Mouse (Mus musculus) intestine, embryonic 15.5 days (tissue): ENCODE measurements around the gene Trim43a. TPM values are rescaled to one million over a fixed set of nuclear protein-coding genes. Genes with fewer than 3 reads are reported as not detected.
A peak's percentile ranks its signal among the peaks of the same experiment; 100 is the strongest.
"Not testable (repeated sequence)": the region's sequence is repeated elsewhere in the genome, so short reads cannot be mapped to it uniquely, and the experiment has no call there.

ENCODE experiments used
- ATAC-seq: fragments of 200-750 bp; cut with Nextera tagmentation; 2 replicates; pipeline ENCODE4 v1.8.0; 2017; ENCODE audit warnings: moderate TSS enrichment, moderate library complexity
- H3K27ac ChIP-seq: fragments of 300-500 bp; sonication (generic); 2 replicates; pipeline ENCODE4 v1.5.1; 2015; ENCODE audit warnings: mild to moderate bottlenecking, inconsistent platforms
- H3K27me3 ChIP-seq: fragments of 300-500 bp; sonication (generic); replicated peaks from 2 replicates; pipeline ENCODE4 v1.6.1; 2015; ENCODE audit warnings: inconsistent platforms
- H3K36me3 ChIP-seq: fragments of 300-500 bp; sonication (generic); 2 replicates; pipeline ENCODE4 v1.6.1; 2015; ENCODE audit warnings: inconsistent platforms
- H3K4me1 ChIP-seq: fragments of 300-500 bp; sonication (generic); replicated peaks from 2 replicates; pipeline ENCODE4 v1.6.1; 2015; ENCODE audit warnings: inconsistent platforms
- H3K4me2 ChIP-seq: fragments of 300-500 bp; sonication (generic); replicated peaks from 2 replicates; pipeline ENCODE4 v1.6.1; 2015; ENCODE audit warnings: mild to moderate bottlenecking, inconsistent platforms
- H3K4me3 ChIP-seq: fragments of 300-500 bp; sonication (generic); replicated peaks from 2 replicates; pipeline ENCODE4 v1.5.1; 2015; ENCODE audit warnings: inconsistent platforms
- H3K9ac ChIP-seq: fragments of 300-500 bp; sonication (generic); 2 replicates; pipeline ENCODE4 v1.6.1; 2015; ENCODE audit warnings: inconsistent platforms
- H3K9me3 ChIP-seq: fragments of 300-500 bp; sonication (generic); 2 replicates; pipeline ENCODE4 v1.6.1; 2016; ENCODE audit warnings: inconsistent platforms
- WGBS: fragments of 180-500 bp; shearing (Covaris S2); methylation state at CpG from one replicate; pipeline ENCODE4 v1.1.7; 2015; 5-methylcytosine and 5-hydroxymethylcytosine counted together
- polyA plus RNA-seq: library from polyadenylated mRNA; unstranded; fragments of >200 nt; fragmentation: Nextera tagmentation; extraction: Ambion mirVana; gene quantifications from 2 replicates; pipeline ENCODE4 v1.2.1, GENCODE M21; 2015

Trim43a gene
- polyA plus RNA-seq, 1 experiment from 2014 or later, result not detected

- not testable (repeated sequence) for H3K36me3 ChIP-seq, H3K9me3 ChIP-seq, H3K4me3 ChIP-seq, H3K9ac ChIP-seq, H3K4me1 ChIP-seq, H3K27ac ChIP-seq, H3K27me3 ChIP-seq, ATAC-seq, H3K4me2 ChIP-seq
- WGBS, result 98% methylated on average over 2 of the region's 2 CpGs
These were observed 19.2 kb upstream of the Trim43a start for GRCm38 (mm10) chr9:88561476-88561875.

GRCm38 (mm10) chr9:88570471-88570870 is 10.2 kb upstream of the Trim43a start:
- H3K4me1 ChIP-seq, H3K4me2 ChIP-seq, H3K9me3 ChIP-seq, H3K4me3 ChIP-seq, H3K27me3 ChIP-seq, H3K9ac ChIP-seq, ATAC-seq, H3K27ac ChIP-seq: not testable (repeated sequence)
- H3K36me3 ChIP-seq, result peaks cover 32% of the 10 kb centered on the region
- 94% methylated on average over 3 of the region's 3 CpGs for WGBS

GRCm38 (mm10) chr9:88593708-88594107 is 13.0 kb downstream of the Trim43a start:
- not testable (repeated sequence) for ATAC-seq, H3K36me3 ChIP-seq, H3K27me3 ChIP-seq, H3K27ac ChIP-seq, H3K4me1 ChIP-seq, H3K9me3 ChIP-seq, H3K4me2 ChIP-seq, H3K9ac ChIP-seq, H3K4me3 ChIP-seq
- WGBS, result 60% methylated on average over 6 of the region's 6 CpGs

- Histone ChIP-seq H3K4me3 (peak overlapping the region; percentile 34), H3K4me2 (peak overlapping the region; percentile 62), H3K9ac (peak overlapping the region; percentile 40; the same call in 1 of the 2 replicates)
- not testable (repeated sequence) for H3K27me3 ChIP-seq, H3K36me3 ChIP-seq, H3K27ac ChIP-seq, H3K4me1 ChIP-seq, H3K9me3 ChIP-seq
- ATAC-seq, result peak; percentile 100
- 1% methylated on average over 48 of the region's 50 CpGs for WGBS
These were observed 18.8 kb downstream of the Trim43a start for GRCm38 (mm10) chr9:88599206-88600162.

DNA sequence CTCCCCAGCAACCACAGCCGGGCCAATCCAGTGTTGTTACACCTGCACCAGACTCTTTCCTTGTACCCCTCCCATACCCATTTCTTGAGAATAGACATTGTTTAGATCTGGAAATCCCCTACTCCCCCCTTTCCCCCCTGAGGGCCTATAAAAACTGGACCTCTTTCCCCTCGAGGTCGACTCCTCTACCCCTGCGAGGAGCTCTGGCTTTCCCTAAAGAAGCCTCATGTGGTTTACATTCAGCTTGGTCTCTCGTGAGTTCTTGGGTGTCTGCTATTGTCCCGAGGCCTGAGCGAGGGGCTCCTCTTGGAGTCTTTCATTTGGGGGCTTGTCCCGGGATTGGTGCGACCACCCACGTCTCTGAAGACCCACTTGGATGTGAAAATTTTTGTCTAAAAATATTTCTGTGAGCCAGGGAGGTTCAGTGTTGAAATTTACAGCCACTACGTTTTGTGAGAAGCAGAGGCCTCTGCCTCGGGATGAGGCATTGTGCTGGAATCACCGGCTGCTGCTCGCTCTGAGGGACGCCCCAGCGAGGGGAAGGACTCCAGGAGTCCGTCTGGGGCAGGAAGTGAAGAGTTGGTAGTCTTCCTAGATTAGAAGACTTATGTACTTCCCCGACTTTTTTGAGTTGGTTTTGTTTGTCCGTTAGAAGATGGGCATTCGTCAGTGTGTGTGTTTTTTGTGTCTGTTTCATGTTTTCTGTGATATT is 45.3 kb downstream of the Trim43a start:
- not testable (repeated sequence) for H3K36me3 ChIP-seq
- 73% methylated on average over 15 of the region's 20 CpGs for WGBS

DNA sequence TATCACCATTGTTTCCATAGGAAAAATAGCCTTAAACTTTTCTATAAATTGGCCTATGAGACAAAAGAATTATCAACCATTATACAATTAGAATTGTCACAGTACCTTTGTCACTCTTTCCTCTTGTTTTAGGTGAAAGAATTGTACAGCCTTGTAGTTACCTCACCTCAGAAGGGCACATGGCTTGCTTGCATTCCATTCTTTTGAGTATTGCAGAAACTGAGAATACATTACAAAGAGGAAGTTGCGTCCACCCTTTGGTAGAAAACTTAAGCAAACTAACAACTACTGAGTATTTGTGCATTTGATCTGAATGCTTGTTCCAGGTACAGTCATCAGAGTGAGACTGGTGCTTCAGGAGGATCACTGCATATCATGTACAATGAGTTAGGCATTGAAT is 57.4 kb downstream of the Trim43a start:
- not testable (repeated sequence) for H3K36me3 ChIP-seq, H3K4me1 ChIP-seq, H3K27ac ChIP-seq, H3K4me3 ChIP-seq, H3K9ac ChIP-seq, H3K4me2 ChIP-seq, H3K9me3 ChIP-seq, H3K27me3 ChIP-seq, ATAC-seq
- WGBS, result 81% methylated on average over 1 of the region's 1 CpGs

More for the DNA sequence above, 45.3 kb downstream of the Trim43a start:
- not testable (repeated sequence) for H3K9ac ChIP-seq, H3K27ac ChIP-seq, H3K4me2 ChIP-seq, H3K4me1 ChIP-seq, ATAC-seq, H3K9me3 ChIP-seq, H3K4me3 ChIP-seq, H3K27me3 ChIP-seq

Other genes with a start within 250 kb of the Trim43a start
- 31.3 and 35.2 TPM in 2 replicates for gene Snx14, start 141.9 kb upstream of the Trim43a start, polyA plus RNA-seq
- not detected in 2 replicates for gene Gm20537, start 124.3 kb upstream of the Trim43a start, polyA plus RNA-seq
- gene Syncrip, start 98.3 kb upstream of the Trim43a start, polyA plus RNA-seq, result 78.3 and 98.9 TPM in 2 replicates
- 7.4 and 7.9 TPM in 2 replicates for gene Zfp949, start 32.9 kb upstream of the Trim43a start, polyA plus RNA-seq
- gene Mthfsl, start 139.4 kb downstream of the Trim43a start, polyA plus RNA-seq, result 43.4 and 45.4 TPM in 2 replicates
- 0.77 TPM in 2 replicates for gene Bcl2a1d, start 151.0 kb downstream of the Trim43a start, polyA plus RNA-seq